Mouse (Mus musculus) urinary bladder, postnatal 25 days (tissue): ENCODE data around the gene Olfr1318.

Experiments
- DNase-seq: peaks from one replicate; pipeline ENCODE4 v3.0.0; 2022; ENCODE audit warnings: low spot score

Olfr1318 gene

GRCm38 (mm10) chr2:112153898-112154297, at the start of gene Olfr1318:
TSS of gene Olfr1318 (plus strand) at chr2:112154198.
- no peak for DNase-seq

GRCm38 (mm10) chr2:112115340-112115739, 38.7 kb upstream of the Olfr1318 start, which contains the start of gene Olfr1315-ps1:
TSS of gene Olfr1315-ps1 (minus strand) at chr2:112115440.
- no peak for DNase-seq

GRCm38 (mm10) chr2:112134877-112135276, 19.1 kb upstream of the Olfr1318 start, which contains the start of gene Olfr1316:
TSS of gene Olfr1316 (minus strand) at chr2:112134977.
- DNase-seq: no peak

GRCm38 (mm10) chr2:112140029-112140428, 14.0 kb upstream of the Olfr1318 start, which contains the start of gene Olfr1317:
TSS of gene Olfr1317 (plus strand) at chr2:112140329.
- no peak for DNase-seq

- peak; percentile 17 for DNase-seq
These were observed 42.9 kb downstream of the Olfr1318 start for GRCm38 (mm10) chr2:112196859-112197258.

- no peak for DNase-seq
These were observed 49.1 kb downstream of the Olfr1318 start for GRCm38 (mm10) chr2:112203056-112203455.
